Mouse (Mus musculus): ENCODE results near the gene Snx29. TPM values are rescaled to one million over a fixed set of nuclear protein-coding genes. Genes with fewer than 3 reads are reported as not detected.

Snx29 gene
- polyA plus RNA-seq, 1 experiment from 2014 or later: 13.0 TPM

Other genes with a start within 250 kb of the Snx29 start
- 26.0 and 26.4 TPM in 2 replicates for gene Txndc11, start 188.3 kb upstream of the Snx29 start, polyA plus RNA-seq (2015; fragmentation: Nextera tagmentation; extraction: Ambion mirVana)
- gene Zc3h7a, start 146.5 kb upstream of the Snx29 start, polyA plus RNA-seq (2015; fragmentation: Nextera tagmentation; extraction: Ambion mirVana): 75.4 and 79.6 TPM in 2 replicates
- gene Rsl1d1, start 119.6 kb upstream of the Snx29 start, polyA plus RNA-seq (2015; fragmentation: Nextera tagmentation; extraction: Ambion mirVana): 191 and 193 TPM in 2 replicates
- gene Gspt1, start 68.6 kb upstream of the Snx29 start, polyA plus RNA-seq (2015; fragmentation: Nextera tagmentation; extraction: Ambion mirVana): 60.3 and 64.9 TPM in 2 replicates
- gene Tnfrsf17, start 9.1 kb upstream of the Snx29 start, polyA plus RNA-seq (2015; fragmentation: Nextera tagmentation; extraction: Ambion mirVana): 0.21 TPM in 1 of 2 replicates, not detected in the other

Data from forebrain, embryonic 13.5 days (tissue).